Mouse (Mus musculus): ENCODE measurements around the gene Veph1. TPM values are rescaled to one million over a fixed set of nuclear protein-coding genes. Genes with fewer than 3 reads are reported as not detected.

Veph1 gene
- polyA plus RNA-seq, 1 experiment = not detected

- Histone ChIP-seq H3K4me1 (ENCODE audit: control insufficient read depth, insufficient read depth, insufficient read length, low read length) (no peaks in the 10 kb centered on the region), H3K4me3 (ENCODE audit: insufficient read depth, low read depth, low read length) (no peak overlapping the region), H3K27ac (replicated peaks; ENCODE audit: low read depth, low read length) (no peak overlapping the region)
Observed at GRCm38 (mm10) chr3:66172907-66173306, 123.7 kb downstream of the Veph1 start.

- no peak overlapping the region for H3K4me3 ChIP-seq (ENCODE audit: insufficient read depth, low read depth, low read length)
- H3K4me1 ChIP-seq (ENCODE audit: control insufficient read depth, insufficient read depth, insufficient read length, low read length) = no peaks in the 10 kb centered on the region
Observed at GRCm38 (mm10) chr3:66169873-66170538, 126.6 kb downstream of the Veph1 start.

GRCm38 (mm10) chr3:66166606-66167290 lies 129.9 kb downstream of the Veph1 start:
- no peaks in the 10 kb centered on the region for H3K4me1 ChIP-seq (ENCODE audit: control insufficient read depth, insufficient read depth, insufficient read length, low read length)
- H3K27ac ChIP-seq (replicated peaks; ENCODE audit: low read depth, low read length) = no peak overlapping the region
- no peak overlapping the region for H3K4me3 ChIP-seq (ENCODE audit: insufficient read depth, low read depth, low read length)

More at GRCm38 (mm10) chr3:66169873-66170538, 126.6 kb downstream of the Veph1 start:
- H3K27ac ChIP-seq (replicated peaks; ENCODE audit: low read depth, low read length) = no peak overlapping the region

- Histone ChIP-seq H3K27ac (replicated peaks; ENCODE audit: low read depth, low read length) (no peak overlapping the region), H3K4me1 (ENCODE audit: control insufficient read depth, insufficient read depth, insufficient read length, low read length) (no peaks in the 10 kb centered on the region), H3K4me3 (ENCODE audit: insufficient read depth, low read depth, low read length) (no peak overlapping the region)
Observed at GRCm38 (mm10) chr3:66165026-66165425, 131.6 kb downstream of the Veph1 start.

GRCm38 (mm10) chr3:66164585-66164984 lies 132.1 kb downstream of the Veph1 start:
- Histone ChIP-seq H3K4me3 (ENCODE audit: insufficient read depth, low read depth, low read length) (no peak overlapping the region), H3K4me1 (ENCODE audit: control insufficient read depth, insufficient read depth, insufficient read length, low read length) (no peaks in the 10 kb centered on the region), H3K27ac (replicated peaks; ENCODE audit: low read depth, low read length) (no peak overlapping the region)

GRCm38 (mm10) chr3:66162612-66163011 lies 134.0 kb downstream of the Veph1 start:
- Histone ChIP-seq H3K4me3 (ENCODE audit: insufficient read depth, low read depth, low read length) (no peak overlapping the region), H3K27ac (replicated peaks; ENCODE audit: low read depth, low read length) (no peak overlapping the region), H3K4me1 (ENCODE audit: control insufficient read depth, insufficient read depth, insufficient read length, low read length) (no peaks in the 10 kb centered on the region)

- Histone ChIP-seq H3K4me1 (ENCODE audit: control insufficient read depth, insufficient read depth, insufficient read length, low read length) (no peaks in the 10 kb centered on the region), H3K4me3 (ENCODE audit: insufficient read depth, low read depth, low read length) (no peak overlapping the region), H3K27ac (replicated peaks; ENCODE audit: low read depth, low read length) (no peak overlapping the region)
Observed at GRCm38 (mm10) chr3:66157947-66158346, 138.7 kb downstream of the Veph1 start.

GRCm38 (mm10) chr3:66137601-66138000 lies 159.0 kb downstream of the Veph1 start:
- no peak overlapping the region for H3K4me3 ChIP-seq (ENCODE audit: insufficient read depth, low read depth, low read length)
- H3K27ac ChIP-seq (replicated peaks; ENCODE audit: low read depth, low read length) = no peak overlapping the region
- no peaks in the 10 kb centered on the region for H3K4me1 ChIP-seq (ENCODE audit: control insufficient read depth, insufficient read depth, insufficient read length, low read length)

GRCm38 (mm10) chr3:66131264-66131950 lies 165.2 kb downstream of the Veph1 start:
- Histone ChIP-seq H3K4me1 (ENCODE audit: control insufficient read depth, insufficient read depth, insufficient read length, low read length) (no peaks in the 10 kb centered on the region), H3K4me3 (ENCODE audit: insufficient read depth, low read depth, low read length) (no peak overlapping the region), H3K27ac (replicated peaks; ENCODE audit: low read depth, low read length) (no peak overlapping the region)

- Histone ChIP-seq H3K4me3 (ENCODE audit: insufficient read depth, low read depth, low read length) (no peak overlapping the region), H3K27ac (replicated peaks; ENCODE audit: low read depth, low read length) (no peak overlapping the region)
Observed at GRCm38 (mm10) chr3:66129689-66130088, 166.9 kb downstream of the Veph1 start.

GRCm38 (mm10) chr3:66105493-66105892 lies 191.1 kb downstream of the Veph1 start:
- no peak overlapping the region for H3K4me3 ChIP-seq (ENCODE audit: insufficient read depth, low read depth, low read length)
- H3K27ac ChIP-seq (replicated peaks; ENCODE audit: low read depth, low read length) = no peak overlapping the region
- H3K4me1 ChIP-seq (ENCODE audit: control insufficient read depth, insufficient read depth, insufficient read length, low read length) = no peaks in the 10 kb centered on the region

More at GRCm38 (mm10) chr3:66129689-66130088, 166.9 kb downstream of the Veph1 start:
- no peaks in the 10 kb centered on the region for H3K4me1 ChIP-seq (ENCODE audit: control insufficient read depth, insufficient read depth, insufficient read length, low read length)

- Histone ChIP-seq H3K4me1 (ENCODE audit: control insufficient read depth, insufficient read depth, insufficient read length, low read length) (no peaks in the 10 kb centered on the region), H3K4me3 (ENCODE audit: insufficient read depth, low read depth, low read length) (no peak overlapping the region), H3K27ac (replicated peaks; ENCODE audit: low read depth, low read length) (no peak overlapping the region)
Observed at GRCm38 (mm10) chr3:66102599-66102932, 194.1 kb downstream of the Veph1 start.

- Histone ChIP-seq H3K4me3 (ENCODE audit: insufficient read depth, low read depth, low read length) (no peak overlapping the region), H3K27ac (replicated peaks; ENCODE audit: low read depth, low read length) (no peak overlapping the region), H3K4me1 (ENCODE audit: control insufficient read depth, insufficient read depth, insufficient read length, low read length) (no peaks in the 10 kb centered on the region)
Observed at GRCm38 (mm10) chr3:66101809-66102598, 194.6 kb downstream of the Veph1 start.

GRCm38 (mm10) chr3:66101074-66101473 lies 195.6 kb downstream of the Veph1 start:
- Histone ChIP-seq H3K27ac (replicated peaks; ENCODE audit: low read depth, low read length) (no peak overlapping the region), H3K4me1 (ENCODE audit: control insufficient read depth, insufficient read depth, insufficient read length, low read length) (no peaks in the 10 kb centered on the region), H3K4me3 (ENCODE audit: insufficient read depth, low read depth, low read length) (no peak overlapping the region)

GRCm38 (mm10) chr3:66091746-66092145 lies 204.9 kb downstream of the Veph1 start:
- Histone ChIP-seq H3K4me3 (ENCODE audit: insufficient read depth, low read depth, low read length) (no peak overlapping the region), H3K4me1 (ENCODE audit: control insufficient read depth, insufficient read depth, insufficient read length, low read length) (no peaks in the 10 kb centered on the region), H3K27ac (replicated peaks; ENCODE audit: low read depth, low read length) (no peak overlapping the region)

All from brown adipose tissue, adult 24 weeks (tissue).